Mouse (Mus musculus) Patski (cell line): ENCODE measurements around the gene Egfem1. TPM values are rescaled to one million over a fixed set of nuclear protein-coding genes. Genes with fewer than 3 reads are reported as not detected.

Experiments
- ATAC-seq: fragments of 100-300 bp; one replicate; pipeline ENCODE4 v1.8.0; 2021
- CTCF ChIA-PET: fragments of 350-600 bp; sonication (Branson Sonifier 250); formaldehyde crosslinking; loops from one replicate; lab custom pipeline; 2022; ENCODE audit warnings: inconsistent platforms; lab: Charles Lee
- POLR2A ChIA-PET: fragments of 350-600 bp; sonication (Branson Sonifier 250); formaldehyde crosslinking; loops from one replicate; lab custom pipeline; 2022; ENCODE audit warnings: antibody characterized with exemption, inconsistent platforms; lab: Charles Lee
- DNase-seq: peaks from one replicate; pipeline ENCODE4 v3.0.0-alpha.2; 2011; ENCODE audit warnings: low read depth, low spot score
- H3K27me3 ChIP-seq: fragments of 371-371 bp; one replicate; pipeline ENCODE4 v1.5.1; 2021
- CTCF ChIP-seq: fragments of 100-300 bp; IDR thresholded peaks from one replicate; pipeline ENCODE4 v1.5.1; 2021
- in situ Hi-C: fragments of 300-500 bp; cut with MboI; formaldehyde crosslinking; loops from 3 replicates; pipeline ENCODE4 v1.11.1; 2018; ENCODE audit warnings: low pct_unique_long_range_greater_than_20kb, mixed read lengths
- polyA plus RNA-seq: library from polyadenylated mRNA; unstranded; gene quantifications from one replicate; pipeline ENCODE4 v1.2.3, GENCODE M21; 2021

Egfem1 gene
- polyA plus RNA-seq, 1 experiment from 2014 or later = not detected

DNA sequence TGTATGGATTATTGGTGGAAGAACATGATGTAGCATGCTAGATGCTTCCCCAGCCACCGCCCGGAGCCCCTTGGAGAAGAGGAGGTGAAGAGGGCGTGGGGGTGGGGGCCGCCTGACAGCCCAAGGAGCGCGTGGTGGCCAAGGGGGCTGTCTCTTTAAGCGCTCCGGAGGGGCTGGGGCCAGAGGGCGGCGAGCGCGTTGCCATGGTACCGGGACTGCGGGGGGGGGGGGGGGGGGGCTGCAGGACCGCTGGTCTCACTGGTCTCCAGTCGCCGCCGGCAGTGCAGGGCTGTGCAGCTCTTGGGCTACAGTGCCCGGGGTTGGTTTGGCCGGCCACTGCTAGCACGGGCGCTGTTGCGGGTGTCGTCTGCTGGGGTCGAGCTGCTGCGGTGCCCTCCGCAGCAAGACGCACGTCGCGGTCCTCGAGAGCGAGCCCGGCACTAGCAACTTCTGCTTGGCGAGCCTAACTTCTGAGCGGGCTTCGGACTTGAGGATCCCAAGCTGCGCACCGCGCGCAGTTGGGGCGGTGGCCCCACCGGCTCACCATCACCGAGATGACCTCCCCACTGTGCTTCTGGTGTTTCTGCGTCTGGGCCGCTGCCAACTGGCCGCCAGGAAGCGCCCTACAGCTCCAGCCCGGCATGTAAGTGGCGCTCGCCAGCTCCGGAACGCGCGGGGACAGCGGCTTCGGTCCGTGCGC is 623 bp downstream of the Egfem1 start:
- peaks cover 58% of the 10 kb centered on the region for H3K27me3 ChIP-seq
- no peak for TF ChIP-seq CTCF
- no peak for DNase-seq
- no peak for ATAC-seq
- POLR2A ChIA-PET = no interaction called here
- CTCF ChIA-PET = interaction anchor here (1.1 kb wide), 1 partner anchor 13 kb away, joined by 3 read pairs; no protein-coding TSS in a partner anchor
- in situ Hi-C loops = no loop called here

DNA sequence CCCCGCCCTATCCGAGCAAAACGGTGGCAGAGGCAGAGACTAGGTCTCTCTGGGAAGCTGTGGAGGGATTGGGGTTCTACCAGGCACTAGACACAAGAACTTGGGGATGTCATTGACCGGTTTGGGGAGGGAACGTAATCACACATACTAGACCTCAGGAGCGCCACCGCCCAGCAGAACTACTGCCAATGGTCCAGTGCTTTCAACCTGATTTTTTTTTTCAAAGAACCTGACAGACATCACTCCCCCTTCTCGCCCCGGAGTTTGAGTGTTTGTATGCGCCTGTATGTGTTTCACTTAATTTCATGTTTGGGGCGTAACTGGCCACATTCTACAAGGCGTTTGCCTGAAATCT is 1.1 kb downstream of the Egfem1 start:
- H3K27me3 ChIP-seq = peaks cover 53% of the 10 kb centered on the region
- in situ Hi-C loops = no loop called here
- DNase-seq (no peak), ATAC-seq (no peak)
- POLR2A ChIA-PET = no interaction called here
- CTCF ChIA-PET = interaction anchor here (1.1 kb wide), 1 partner anchor 12 kb away, joined by 3 read pairs; no protein-coding TSS in a partner anchor
- TF ChIP-seq CTCF = no peak

DNA sequence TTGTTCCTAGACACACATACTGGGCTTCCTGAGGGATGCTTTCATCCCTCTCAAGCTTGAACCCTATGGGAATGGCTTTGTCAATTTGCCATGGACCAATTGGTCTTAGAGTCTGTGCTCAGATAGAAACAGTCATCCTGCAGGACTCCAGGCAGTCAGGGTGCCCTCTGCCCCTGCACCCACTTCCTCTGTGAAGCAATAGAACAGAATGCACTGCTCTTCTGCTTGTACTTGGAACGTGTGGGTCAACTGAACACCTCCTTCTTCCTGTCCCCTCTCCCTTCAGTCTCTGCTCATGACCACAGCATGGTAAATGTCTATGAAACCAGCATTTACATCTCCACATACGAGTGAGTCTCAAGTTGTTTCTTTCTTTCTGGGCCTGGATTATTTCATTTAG is 16.6 kb downstream of the Egfem1 start:
- ChIA-PET POLR2A (no interaction called here), CTCF (no interaction called here)
- no peak for DNase-seq
- ATAC-seq = no peak
- TF ChIP-seq CTCF = no peak
- in situ Hi-C loops = no loop called here
- H3K27me3 ChIP-seq = peaks cover 16% of the 10 kb centered on the region

DNA sequence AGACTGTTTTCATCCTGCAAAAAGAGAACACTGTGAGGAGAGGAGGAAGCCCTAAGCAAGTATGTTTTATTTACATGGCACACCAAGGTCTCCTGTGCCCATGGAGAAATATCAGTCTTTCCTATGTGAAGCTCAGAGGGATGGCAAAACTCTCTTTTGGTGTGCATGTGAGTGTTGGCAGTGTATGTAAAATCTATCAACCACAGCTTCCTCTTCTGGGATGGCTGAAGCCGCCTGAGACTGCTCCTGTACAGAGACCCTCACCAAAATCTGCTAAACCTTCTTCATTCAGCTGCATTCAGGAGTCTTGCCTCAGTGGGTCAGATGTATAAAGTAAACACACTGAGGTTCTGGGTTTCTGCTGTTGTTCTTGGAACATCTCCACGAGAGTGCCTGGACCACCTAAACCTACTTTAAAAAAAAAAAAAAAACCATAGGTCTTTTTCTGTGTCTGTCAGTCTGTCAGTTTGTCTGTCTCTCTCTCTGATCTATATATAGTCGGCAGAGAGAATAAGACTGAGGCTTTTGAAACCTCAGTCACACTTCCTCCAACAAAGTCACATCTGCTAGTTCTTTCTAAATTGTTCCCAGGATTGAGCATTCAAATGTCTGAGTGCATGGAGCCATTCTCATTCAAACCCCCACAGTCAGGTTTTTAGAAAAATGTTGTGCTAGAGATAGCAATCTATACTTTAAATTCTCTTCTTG is 24.3 kb downstream of the Egfem1 start:
- no peak for DNase-seq
- no peak for ATAC-seq
- peaks cover 24% of the 10 kb centered on the region for H3K27me3 ChIP-seq
- ChIA-PET POLR2A (no interaction called here), CTCF (no interaction called here)
- no peak for TF ChIP-seq CTCF
- in situ Hi-C loops = no loop called here

DNA sequence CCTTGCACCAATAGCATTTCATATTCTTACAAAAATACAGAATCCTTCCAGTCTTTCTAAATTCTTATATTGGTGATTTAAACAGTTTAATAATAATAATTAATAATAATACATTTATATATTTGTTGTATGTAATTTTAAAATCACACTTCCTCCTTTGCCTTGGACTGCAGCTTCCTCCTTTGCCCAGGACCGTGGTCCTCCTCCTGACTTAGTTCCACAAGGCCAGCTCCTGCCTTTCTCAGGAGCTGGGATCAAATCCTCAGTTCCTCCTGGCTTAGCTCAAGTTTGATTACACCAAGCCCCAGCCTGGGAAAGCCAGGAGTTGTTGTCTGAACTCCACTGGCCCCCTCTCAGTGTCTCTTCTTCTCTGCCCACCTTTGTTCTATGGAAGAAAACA is 25.3 kb downstream of the Egfem1 start:
- POLR2A ChIA-PET = no interaction called here
- CTCF ChIA-PET = interaction anchor here (1.9 kb wide), 1 partner anchor 30 kb away, joined by 4 read pairs; no protein-coding TSS in a partner anchor
- TF ChIP-seq CTCF = no peak
- in situ Hi-C loops = no loop called here
- ATAC-seq = no peak
- H3K27me3 ChIP-seq = peaks cover 23% of the 10 kb centered on the region
- DNase-seq = no peak

DNA sequence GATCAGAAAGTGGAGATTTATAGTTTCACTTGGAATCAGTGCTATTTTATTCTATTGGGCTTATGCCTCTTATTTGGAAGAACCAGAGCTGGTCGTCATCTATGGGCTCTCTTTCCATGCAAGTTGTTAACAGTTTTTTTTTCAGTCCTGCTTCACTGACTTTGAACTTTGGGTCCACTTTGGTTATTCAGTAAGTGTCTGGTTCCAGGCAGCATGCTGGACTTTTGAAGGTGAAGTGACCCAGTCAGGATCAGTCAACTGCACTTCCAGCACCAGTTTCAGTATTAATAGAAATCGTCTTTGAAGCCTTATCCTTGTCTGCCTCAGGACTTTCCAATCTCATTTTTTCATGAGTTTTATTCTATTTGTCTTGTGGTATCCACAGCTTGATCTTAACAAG is 28.5 kb downstream of the Egfem1 start:
- ChIA-PET CTCF (interaction anchor here (1.8 kb wide), 1 partner anchor 10 kb away, joined by 6 read pairs; no protein-coding TSS in a partner anchor), POLR2A (no interaction called here)
- DNase-seq = no peak
- in situ Hi-C loops = no loop called here
- peaks cover 11% of the 10 kb centered on the region for H3K27me3 ChIP-seq
- no peak for TF ChIP-seq CTCF
- ATAC-seq = no peak

DNA sequence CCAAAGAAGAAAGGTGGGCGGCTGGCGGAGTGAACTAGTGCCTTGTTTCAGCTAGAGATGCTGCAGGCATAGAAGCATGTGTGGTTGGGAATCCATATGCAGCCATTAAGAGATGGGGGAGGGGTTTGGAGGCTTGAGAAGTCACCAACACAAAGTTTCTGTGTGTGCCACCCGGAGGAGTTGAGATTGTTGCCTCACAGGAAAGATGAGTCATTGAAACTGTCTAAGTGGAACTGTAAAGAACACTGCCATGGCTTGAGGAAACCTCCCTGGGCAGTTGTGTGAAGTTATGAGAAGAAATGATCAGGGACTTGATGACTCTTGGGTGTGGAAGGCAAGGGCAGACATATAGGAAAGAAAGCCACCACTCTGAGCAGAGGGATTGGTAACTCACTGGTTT is 32.7 kb downstream of the Egfem1 start:
- H3K27me3 ChIP-seq = peaks cover 12% of the 10 kb centered on the region
- POLR2A ChIA-PET = no interaction called here
- in situ Hi-C loops = no loop called here
- no peak for TF ChIP-seq CTCF
- CTCF ChIA-PET = no interaction called here
- DNase-seq (no peak), ATAC-seq (no peak)

DNA sequence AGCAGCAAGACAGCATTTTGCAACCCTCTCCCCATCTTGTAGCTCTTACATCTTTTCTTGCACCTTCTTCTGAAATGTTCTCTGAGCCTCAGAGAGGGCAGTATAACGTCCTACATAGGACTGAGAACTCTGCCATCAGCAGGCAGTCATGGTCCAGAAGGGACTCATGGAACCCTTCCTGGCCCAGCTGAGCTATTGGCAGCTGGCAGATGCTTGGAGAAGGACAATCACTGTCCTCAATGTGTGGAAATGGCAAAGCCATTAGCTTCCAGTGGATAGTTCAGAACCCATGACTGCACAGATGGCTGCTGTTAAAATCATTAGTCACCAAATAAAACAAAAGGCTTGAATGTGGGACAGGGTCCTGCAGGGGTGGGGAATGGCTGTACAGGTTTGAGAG is 35.6 kb downstream of the Egfem1 start:
- TF ChIP-seq CTCF = no peak
- no peak for DNase-seq
- in situ Hi-C loops = no loop called here
- POLR2A ChIA-PET = no interaction called here
- peaks cover 12% of the 10 kb centered on the region for H3K27me3 ChIP-seq
- ATAC-seq = no peak
- CTCF ChIA-PET = interaction anchor here (1.4 kb wide), 1 partner anchor 13 kb away, joined by 5 read pairs; no protein-coding TSS in a partner anchor

DNA sequence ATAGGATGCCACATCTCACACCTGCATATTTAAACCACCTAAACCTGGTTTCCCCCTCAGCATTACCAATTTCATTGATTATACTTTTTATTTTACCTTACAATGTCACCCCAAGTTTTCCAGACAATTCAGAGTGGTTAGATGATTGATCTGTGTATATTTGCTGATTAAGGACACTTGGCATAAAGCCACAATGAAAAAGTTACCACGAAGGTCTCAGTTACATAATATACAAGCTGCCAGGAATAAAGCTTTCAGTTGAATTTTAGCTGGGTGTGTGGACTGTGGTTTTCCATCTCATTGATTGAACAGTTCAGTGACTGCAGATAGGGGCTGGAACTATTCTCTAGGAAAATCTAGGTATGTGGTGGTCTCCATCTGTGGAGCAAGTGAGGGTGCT is 40.7 kb downstream of the Egfem1 start:
- peaks cover 32% of the 10 kb centered on the region for H3K27me3 ChIP-seq
- in situ Hi-C loops = no loop called here
- TF ChIP-seq CTCF = no peak
- ATAC-seq = no peak
- DNase-seq = no peak
- CTCF ChIA-PET = no interaction called here
- POLR2A ChIA-PET = no interaction called here

DNA sequence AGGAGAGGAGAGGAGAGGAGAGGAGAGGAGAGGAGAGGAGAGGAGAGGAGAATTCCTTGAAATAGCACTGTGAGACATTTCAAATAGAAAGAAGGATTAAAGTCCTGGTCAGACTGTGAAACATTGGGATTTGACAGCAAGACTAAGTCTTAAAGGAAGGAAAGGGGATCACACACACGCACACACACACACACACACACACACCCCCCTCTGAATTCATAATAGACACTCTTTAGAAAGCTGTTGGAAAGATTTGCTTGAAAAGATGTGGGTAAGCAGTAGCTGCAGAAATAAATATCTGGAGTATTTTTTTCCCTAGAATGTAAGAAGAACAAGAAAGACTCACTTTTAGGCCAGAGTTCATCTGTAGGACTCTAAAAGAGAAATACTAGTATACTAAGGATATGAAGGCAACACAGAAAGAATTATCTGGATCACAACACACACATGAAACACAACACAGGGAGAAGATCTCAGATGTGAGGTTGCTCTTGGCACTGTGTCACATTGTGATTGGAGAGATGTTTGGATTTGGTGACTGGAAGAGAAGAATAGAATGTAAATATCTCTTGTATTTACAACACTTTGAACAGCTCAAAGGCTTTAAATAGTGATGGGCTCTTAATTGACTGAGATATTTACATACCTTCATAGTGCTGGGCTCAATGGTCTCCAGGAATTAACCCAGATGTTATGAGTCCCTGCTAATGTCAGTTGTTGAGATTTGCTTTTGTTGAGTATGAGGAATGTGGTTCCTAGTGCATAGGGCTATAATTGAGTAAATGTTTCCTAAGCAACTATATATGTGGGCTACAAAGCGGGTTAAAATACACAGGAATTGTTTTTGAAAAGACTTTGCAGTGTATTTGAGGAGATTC is 50.5 kb downstream of the Egfem1 start:
- ATAC-seq = no peak
- DNase-seq = no peak
- in situ Hi-C loops = no loop called here
- H3K27me3 ChIP-seq = peaks cover 47% of the 10 kb centered on the region
- no peak for TF ChIP-seq CTCF
- CTCF ChIA-PET = no interaction called here
- POLR2A ChIA-PET = no interaction called here
